Mouse (Mus musculus): ENCODE data around the gene Tgfbr3l.

The Tgfbr3l gene

GRCm38 (mm10) chr8:4247951-4248540 is at the start of gene Tgfbr3l:
Tgfbr3l (plus strand) TSS chr8:4248214.
- DNase-seq (ENCODE audit: low spot score in 2 of 2): no peak

GRCm38 (mm10) chr8:4201321-4201720 is 46.7 kb upstream of the Tgfbr3l start:
- no peak for DNase-seq (ENCODE audit: low spot score in 2 of 2)

- no peak for DNase-seq (ENCODE audit: low spot score in 2 of 2)
Measured at GRCm38 (mm10) chr8:4205246-4206123, 42.5 kb upstream of the Tgfbr3l start.

- DNase-seq (ENCODE audit: low spot score in 2 of 2): no peak
Measured at GRCm38 (mm10) chr8:4206182-4207015, 41.6 kb upstream of the Tgfbr3l start.

- no peak for DNase-seq (ENCODE audit: low spot score in 2 of 2)
Measured at GRCm38 (mm10) chr8:4207016-4207350, 41.0 kb upstream of the Tgfbr3l start.

GRCm38 (mm10) chr8:4211097-4211496 is 36.9 kb upstream of the Tgfbr3l start:
- DNase-seq (ENCODE audit: low spot score in 2 of 2): no peak

- DNase-seq (ENCODE audit: low spot score in 2 of 2): peak in 1 of 2 experiments; percentile 16
Measured at GRCm38 (mm10) chr8:4212809-4213209, 35.2 kb upstream of the Tgfbr3l start.

GRCm38 (mm10) chr8:4213210-4214005 is 34.6 kb upstream of the Tgfbr3l start:
- peak; percentile 46 to 61 for DNase-seq (ENCODE audit: low spot score in 2 of 2)

- peak; percentile 85 to 94 for DNase-seq (ENCODE audit: low spot score in 2 of 2)
Measured at GRCm38 (mm10) chr8:4214006-4214980, 33.7 kb upstream of the Tgfbr3l start.

- no peak for DNase-seq (ENCODE audit: low spot score in 2 of 2)
Measured at GRCm38 (mm10) chr8:4216296-4216695, 31.7 kb upstream of the Tgfbr3l start.

GRCm38 (mm10) chr8:4216791-4217621 is 31.0 kb upstream of the Tgfbr3l start, which contains the start of gene Prr36:
Prr36 (minus strand) TSS chr8:4217459.
- no peak for DNase-seq (ENCODE audit: low spot score in 2 of 2)

GRCm38 (mm10) chr8:4219617-4220016 is 28.4 kb upstream of the Tgfbr3l start:
- DNase-seq (ENCODE audit: low spot score in 2 of 2): no peak

GRCm38 (mm10) chr8:4222059-4222458 is 26.0 kb upstream of the Tgfbr3l start:
- no peak for DNase-seq (ENCODE audit: low spot score in 2 of 2)

- DNase-seq (ENCODE audit: low spot score in 2 of 2): no peak
Measured at GRCm38 (mm10) chr8:4226323-4226722, 21.7 kb upstream of the Tgfbr3l start.

- DNase-seq (ENCODE audit: low spot score in 2 of 2): no peak
Measured at GRCm38 (mm10) chr8:4226739-4227347, 21.2 kb upstream of the Tgfbr3l start, which contains the start of gene Lrrc8e. Lrrc8e (plus strand) TSS chr8:4226827.

- no peak for DNase-seq (ENCODE audit: low spot score in 2 of 2)
Measured at GRCm38 (mm10) chr8:4227919-4228318, 20.1 kb upstream of the Tgfbr3l start.

GRCm38 (mm10) chr8:4229784-4230183 is 18.2 kb upstream of the Tgfbr3l start:
- no peak for DNase-seq (ENCODE audit: low spot score in 2 of 2)

- no peak for DNase-seq (ENCODE audit: low spot score in 2 of 2)
Measured at GRCm38 (mm10) chr8:4230612-4231351, 17.2 kb upstream of the Tgfbr3l start.

Data from natural killer cell, adult 2 months (primary cell).